Mouse (Mus musculus) monocyte, adult 5-6 weeks (primary cell): ENCODE results near the gene Pvr. TPM values are rescaled to one million over a fixed set of nuclear protein-coding genes. Genes with fewer than 3 reads are reported as not detected.

Source experiments
- ATAC-seq: fragments of 153-309, 156-312 bp; replicated peaks from 2 replicates; pipeline ENCODE4 v1.8.0; 2017; ENCODE audit warnings: mild to moderate bottlenecking; ENCODE audit not compliant: low TSS enrichment, insufficient number of reproducible peaks, severe bottlenecking, poor library complexity, low FRiP score
- total RNA-seq: library from RNA; stranded (forward); fragments of 200-1000, 200-491, 200-594 nt; gene quantifications from 3 replicates; pipeline ENCODE4 v1.2.3, GENCODE M21; 2017

Gene Pvr
- total RNA-seq, 1 experiment from 2014 or later = 12.2 TPM

DNA sequence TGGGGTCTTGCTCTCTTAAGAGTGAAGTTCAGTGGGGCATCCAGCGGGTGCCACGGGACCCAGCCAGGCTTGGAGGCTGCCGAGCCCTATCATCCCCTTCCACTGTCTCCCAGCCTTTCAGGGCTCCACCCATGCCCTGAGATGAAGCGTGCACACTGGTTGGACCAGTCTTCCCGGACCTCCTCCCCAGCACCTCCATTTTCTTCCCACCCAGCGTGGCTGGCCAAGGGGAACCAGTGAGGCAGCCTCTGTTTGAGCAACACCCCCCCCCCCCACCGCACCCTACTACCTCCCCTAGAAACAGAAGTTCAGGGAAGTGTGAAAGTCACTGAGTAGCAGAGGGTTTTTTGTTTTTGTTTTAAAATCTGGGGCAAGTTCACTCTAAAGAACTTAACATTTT is 33.1 kb downstream of the Pvr start, which contains the start of gene Ceacam19:
Gene Ceacam19, minus strand, starts transcription at position 117 of the 400 bp plus-strand sequence.
- ATAC-seq = peak; percentile 48; the same call in 1 of the 2 replicates

- no peak for ATAC-seq
Observed at GRCm38 (mm10) chr7:19880754-19881153, 40.2 kb downstream of the Pvr start.

- peak; percentile 80 for ATAC-seq
Observed at GRCm38 (mm10) chr7:19876781-19877425, 44.1 kb downstream of the Pvr start.

GRCm38 (mm10) chr7:19875948-19876682 is 44.8 kb downstream of the Pvr start:
- ATAC-seq = 0 out of 2 replicates have a peak, but pooled peaks have one; percentile 24

- ATAC-seq = no peak
Observed at GRCm38 (mm10) chr7:19871943-19872601, 48.9 kb downstream of the Pvr start.

DNA sequence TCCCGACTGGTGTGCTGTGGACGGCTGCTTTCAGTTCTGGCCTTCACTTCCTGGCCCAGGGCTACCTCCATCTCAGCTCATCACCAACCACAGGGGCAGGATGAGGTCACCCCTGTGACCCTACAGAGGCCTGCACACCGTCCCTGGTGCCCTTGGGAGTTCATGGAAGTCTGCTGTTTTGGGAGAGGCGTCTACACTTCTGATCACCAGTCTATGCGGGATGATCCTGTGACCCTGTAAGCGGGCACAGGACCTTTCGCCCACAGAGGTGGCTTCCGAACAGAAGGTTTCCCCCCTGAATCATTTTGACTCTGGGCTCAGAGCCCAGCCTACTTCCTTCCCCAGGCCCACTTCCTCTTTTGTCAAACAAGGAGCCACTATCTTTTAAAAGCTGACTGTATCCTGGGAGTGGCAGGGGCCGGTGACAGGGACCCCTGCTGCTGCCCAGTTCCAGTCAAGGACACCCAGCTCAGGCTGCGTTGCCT is 49.8 kb downstream of the Pvr start:
- ATAC-seq = peak; percentile 62

DNA sequence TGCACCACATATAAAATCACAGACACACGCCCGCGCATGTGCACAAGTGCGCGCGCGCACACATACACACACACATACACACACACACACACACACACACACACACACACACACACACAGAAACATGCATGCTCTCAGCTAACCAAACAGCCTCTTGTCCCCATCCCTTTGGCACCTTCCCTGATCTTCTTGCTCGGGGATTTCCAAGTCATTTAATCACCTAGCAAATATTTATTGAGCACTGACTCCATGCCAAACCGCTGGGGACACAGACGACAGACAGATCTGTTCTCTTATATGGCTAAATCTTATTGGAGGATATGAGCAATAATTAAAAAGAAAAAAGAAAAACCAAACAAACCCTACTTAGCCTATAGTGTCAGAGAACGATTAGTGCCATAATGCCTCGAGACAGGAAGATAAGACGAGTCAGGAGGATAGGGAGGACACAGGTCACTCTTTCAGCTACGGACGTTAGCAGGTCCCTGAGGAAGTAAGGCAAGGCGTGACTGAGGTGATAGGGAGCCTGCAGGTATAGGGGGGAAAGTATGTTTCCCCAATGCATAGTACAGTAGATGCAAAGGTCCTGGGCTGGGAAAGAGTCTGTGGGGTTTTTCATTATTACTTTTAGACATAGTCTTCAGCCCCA is 53.1 kb downstream of the Pvr start:
- no peak for ATAC-seq

DNA sequence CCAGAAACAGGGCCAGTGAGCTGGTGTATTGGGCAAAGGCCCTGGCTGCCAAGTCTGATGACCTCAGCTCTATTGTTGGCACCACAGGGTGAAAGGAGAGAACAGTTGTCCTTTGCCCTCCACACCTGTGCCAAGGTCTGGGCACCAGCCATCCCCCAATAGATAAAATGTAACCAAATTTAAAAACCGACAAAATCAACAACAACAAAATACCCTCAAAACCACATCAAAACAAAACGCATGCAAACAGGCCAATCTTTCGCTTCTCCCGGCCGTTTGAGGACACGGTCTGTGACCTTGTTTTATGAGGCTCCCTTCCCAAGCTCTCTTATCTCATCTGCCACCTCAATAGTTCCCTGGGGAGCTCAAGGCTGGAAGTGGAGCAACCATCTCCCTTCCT is 54.5 kb downstream of the Pvr start:
- ATAC-seq = no peak

GRCm38 (mm10) chr7:19865246-19866036 is 55.5 kb downstream of the Pvr start:
- no peak for ATAC-seq

- no peak for ATAC-seq
Observed at GRCm38 (mm10) chr7:19864241-19864640, 56.7 kb downstream of the Pvr start.

DNA sequence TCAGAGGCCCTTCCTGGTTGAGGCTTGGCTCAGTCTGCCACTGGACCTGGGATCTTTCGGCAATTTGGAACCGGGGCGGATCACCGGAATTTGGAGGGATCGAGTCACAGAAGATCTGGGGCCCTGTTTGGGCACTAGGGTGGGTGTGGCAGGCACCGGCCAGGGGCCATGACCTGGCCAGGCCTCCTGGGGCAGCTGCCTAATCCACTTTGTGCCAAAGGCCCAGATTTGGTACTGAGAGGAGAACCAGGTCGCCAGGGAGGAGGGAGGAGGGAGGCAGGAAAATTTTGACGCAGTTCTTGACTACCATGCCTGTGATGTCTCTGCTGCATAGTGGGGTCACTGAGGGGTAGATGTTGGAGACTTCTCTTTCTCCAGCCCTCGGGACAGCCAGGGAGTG is 59.8 kb downstream of the Pvr start, which contains the start of gene Ceacam16:
Gene Ceacam16, minus strand, starts transcription at position 101 of the 400 bp plus-strand sequence.
- no peak for ATAC-seq

- ATAC-seq = no peak
Observed at GRCm38 (mm10) chr7:19859740-19860139, 61.2 kb downstream of the Pvr start.

DNA sequence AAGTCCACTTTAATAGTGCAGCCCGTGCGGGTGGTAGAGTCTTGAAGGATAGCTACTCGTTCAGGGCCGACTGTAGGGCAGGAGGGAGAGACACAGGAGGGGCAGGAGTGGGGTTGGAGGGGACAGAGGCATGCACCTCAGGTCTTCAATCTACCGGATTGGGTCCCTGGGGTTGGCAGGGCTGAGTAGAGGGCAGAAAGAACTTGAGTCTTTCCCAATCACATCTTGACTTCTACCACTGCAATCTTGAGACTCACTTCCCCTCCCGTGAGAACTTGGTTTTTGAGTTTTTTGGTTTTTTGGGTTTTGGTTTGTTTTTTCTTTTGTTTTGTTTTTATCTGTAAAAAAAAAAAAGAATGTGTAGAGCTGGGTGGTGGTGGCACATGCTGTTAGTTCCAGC is 64.7 kb downstream of the Pvr start:
- ATAC-seq = no peak

DNA sequence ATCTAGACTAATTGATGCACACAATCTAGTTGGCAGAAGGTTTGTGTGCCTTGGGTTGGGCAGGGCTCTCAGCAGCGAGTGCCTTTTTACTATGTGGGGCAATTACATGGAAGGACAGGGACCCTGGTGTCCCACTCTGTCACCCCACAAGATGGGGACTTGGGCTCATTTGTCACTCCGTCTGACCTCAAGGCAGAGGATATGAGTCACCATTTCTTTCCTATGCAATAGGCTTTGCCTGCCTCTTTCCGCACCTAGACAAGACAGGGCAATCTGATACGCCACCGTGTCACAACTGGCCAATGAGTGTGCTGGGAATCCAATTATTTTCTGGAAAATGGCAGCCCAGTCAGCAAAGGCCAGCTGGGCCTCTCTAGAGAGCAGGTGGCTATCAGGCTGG is 65.3 kb downstream of the Pvr start:
- ATAC-seq = no peak

Other genes starting within 250 kb of the Pvr start
- gene Apoc2, start 243.2 kb downstream of the Pvr start, total RNA-seq = 221 to 583 TPM (median 515 TPM) in 3 replicates
- not detected in 3 replicates for gene Gm44805, start 239.7 kb downstream of the Pvr start, total RNA-seq
- gene Apoc4, start 239.7 kb downstream of the Pvr start, total RNA-seq = 0.48 TPM in 1 of 3 replicates, not detected in the others
- gene Apoc1, start 228.5 kb downstream of the Pvr start, total RNA-seq = 10.9 to 16.5 TPM (median 12.4 TPM) in 3 replicates
- gene Apoe, start 222.0 kb downstream of the Pvr start, total RNA-seq = 4,026 to 6,646 TPM (median 6,582 TPM) in 3 replicates
- 19.6 to 24.2 TPM (median 23.8 TPM) in 3 replicates for gene Tomm40, start 205.7 kb downstream of the Pvr start, total RNA-seq
- gene Nectin2, start 170.7 kb downstream of the Pvr start, total RNA-seq = not detected in 3 replicates
- not detected in 3 replicates for gene Bcam, start 150.1 kb downstream of the Pvr start, total RNA-seq
- gene Cblc, start 124.4 kb downstream of the Pvr start, total RNA-seq = not detected in 3 replicates
- gene Bcl3, start 98.4 kb downstream of the Pvr start, total RNA-seq = 13.7 to 16.6 TPM (median 13.9 TPM) in 3 replicates
- gene Gm19345, start 69.2 kb downstream of the Pvr start, total RNA-seq = not detected in 3 replicates
- 0.39 TPM in 1 of 3 replicates, not detected in the others for gene Ceacam16, start 59.9 kb downstream of the Pvr start, total RNA-seq
- 0.38 to 1.2 TPM (median 0.75 TPM) in 3 replicates for gene Ceacam19, start 33.2 kb downstream of the Pvr start, total RNA-seq
- 0.75 TPM in 1 of 3 replicates, not detected in the others for gene Igsf23, start 29.6 kb upstream of the Pvr start, total RNA-seq
- gene Ceacam20, start 44.3 kb upstream of the Pvr start, total RNA-seq = not detected in 3 replicates
- not detected in 3 replicates for gene Nlrp9b, start 70.3 kb upstream of the Pvr start, total RNA-seq
- gene Vmn1r91, start 178.5 kb upstream of the Pvr start, total RNA-seq = not detected in 3 replicates
- not detected in 3 replicates for gene Gm16442, start 201.4 kb upstream of the Pvr start, total RNA-seq
- not detected in 3 replicates for gene Vmn1r93, start 217.9 kb upstream of the Pvr start, total RNA-seq
- gene Vmn1r94, start 247.2 kb upstream of the Pvr start, total RNA-seq = not detected in 3 replicates